Mouse (Mus musculus) gastrocnemius, postnatal 36 days (tissue): ENCODE measurements around the gene Ttc30b. TPM values are rescaled to one million over a fixed set of nuclear protein-coding genes. Genes with fewer than 3 reads are reported as not detected.
A peak's percentile ranks its signal among the peaks of the same experiment; 100 is the strongest.
"Not testable (repeated sequence)": the region's sequence is repeated elsewhere in the genome, so short reads cannot be mapped to it uniquely, and the experiment has no call there.

Experiments used
- DNase-seq, 2 experiments: peaks; one replicate each; pipeline ENCODE4 v3.0.0; 2022
- intact Hi-C: fragments of 180-260 bp; cut with DNase I; formaldehyde crosslinking; loops from one replicate; pipeline ENCODE4 v1.15.1; 2025
- long read RNA-seq, 2 experiments: library from polyadenylated mRNA; stranded (forward); transcript quantifications; one replicate each; pipeline ENCODE4 v2.0.0; 2021
- total RNA-seq, 2 experiments: library from RNA; stranded (reverse); gene quantifications; 2 replicates each; pipeline ENCODE4 v1.2.3; 2021

Ttc30b gene
- total RNA-seq, result 1 to 10 TPM; 1.8 to 3.9 TPM
- long read RNA-seq, experiment 1, result 0 reads
- long read RNA-seq, experiment 2, transcript Ttc30b-201 (1 exons, 2,737 nt), result major isoform, 7 of 7 reads
- long read RNA-seq, experiment 2, partial matches to known transcripts, result 0 of 7 reads
- long read RNA-seq, experiment 2, other reads (novel, unspliced or antisense), result 0 of 7 reads

DNA sequence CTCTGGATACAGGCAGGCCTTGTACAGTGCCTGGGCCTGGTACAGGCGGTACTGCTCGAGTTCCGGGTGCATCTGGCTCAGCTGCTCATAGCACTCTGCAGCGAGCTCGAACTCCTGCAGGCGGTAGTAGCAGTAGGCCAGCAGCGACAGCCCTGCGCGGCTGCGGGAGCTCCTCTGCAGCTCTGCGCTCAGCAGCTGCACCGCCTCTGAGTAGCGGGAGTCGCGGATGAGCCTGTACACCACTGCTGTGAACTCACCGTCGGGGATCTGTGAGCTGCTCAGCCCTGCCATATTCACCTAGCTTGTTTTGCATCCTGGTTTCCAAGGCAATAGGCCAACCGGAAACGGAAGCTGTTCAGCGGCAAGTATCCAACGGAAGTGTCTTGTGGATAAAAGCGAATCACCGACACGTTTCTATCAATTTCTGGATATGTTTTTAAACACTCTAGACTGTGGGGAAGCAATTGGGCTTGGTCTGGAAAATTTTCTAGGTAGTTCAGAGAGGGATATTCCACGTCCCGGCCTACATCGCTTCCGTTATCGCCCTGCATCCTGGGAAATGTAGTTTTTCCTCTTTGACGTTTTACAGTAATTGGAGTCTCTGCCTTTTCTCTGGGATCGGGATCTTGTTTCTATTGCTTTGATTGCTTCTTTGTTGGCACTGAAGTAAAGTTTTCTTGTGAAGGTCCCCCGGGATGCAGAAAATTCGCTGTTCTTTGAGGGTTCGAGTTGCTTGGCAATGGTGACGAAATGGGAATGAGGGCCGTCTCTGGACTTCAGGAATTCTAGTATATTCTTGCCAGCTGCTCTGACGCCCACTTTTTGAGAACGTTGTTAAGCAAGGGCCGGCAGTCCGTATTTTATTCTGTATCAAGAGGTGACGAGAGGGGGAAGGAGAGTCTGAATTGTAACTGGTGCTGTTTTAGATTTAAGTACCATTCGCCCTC, at the start of gene Ttc30b:
Gene Ttc30b (minus strand): TSS at position 469 of the 947 bp plus-strand sequence.
- intact Hi-C loops, result no loop called here
- peak; percentile 59 to 71 for DNase-seq

DNA sequence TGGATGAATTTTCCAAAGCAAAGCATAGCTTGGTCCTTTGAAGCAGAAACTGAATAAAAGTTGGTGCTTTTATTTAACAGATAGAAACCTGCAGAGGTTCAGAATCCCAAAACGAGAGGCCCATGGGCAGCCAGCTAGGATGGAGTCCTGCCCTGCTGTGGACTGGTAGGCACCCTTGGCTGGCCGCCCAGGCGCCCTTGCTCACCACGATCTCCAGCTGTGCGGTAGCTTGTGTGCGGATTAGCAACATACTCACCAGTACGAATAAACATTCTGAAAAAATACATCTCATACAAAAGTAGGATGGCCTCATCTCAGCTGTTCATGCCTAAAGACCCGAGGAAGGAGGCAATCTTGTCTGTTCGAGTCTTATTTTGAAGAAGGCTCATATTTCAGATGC, 49.4 kb upstream of the Ttc30b start:
- intact Hi-C loops, result no loop called here

DNA sequence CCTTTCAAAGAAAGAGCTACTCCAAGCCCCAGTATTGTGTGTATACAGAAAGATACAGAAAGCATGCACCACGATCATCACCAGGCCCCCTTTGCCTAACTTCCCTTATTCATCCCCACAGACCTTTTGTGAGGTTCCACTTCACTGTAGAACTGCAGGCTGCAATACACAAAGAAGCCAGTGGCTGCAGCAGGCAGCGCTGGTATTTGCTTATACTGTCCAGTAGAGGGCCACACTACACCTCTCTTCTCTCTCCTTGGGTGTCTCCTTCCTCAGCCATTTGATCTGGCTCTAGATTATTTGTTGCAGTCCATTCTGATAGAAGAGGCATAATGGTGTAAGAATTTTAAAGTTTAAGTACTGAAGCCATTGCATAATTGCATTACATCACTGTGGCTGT, 46.7 kb upstream of the Ttc30b start:
- DNase-seq, result no peak
- intact Hi-C loops, result loop anchor here (2.0 kb wide), 1 partner anchor 86 kb away; no protein-coding TSS in a partner anchor

More for the DNA sequence above, 49.4 kb upstream of the Ttc30b start:
- DNase-seq, result no peak

DNA sequence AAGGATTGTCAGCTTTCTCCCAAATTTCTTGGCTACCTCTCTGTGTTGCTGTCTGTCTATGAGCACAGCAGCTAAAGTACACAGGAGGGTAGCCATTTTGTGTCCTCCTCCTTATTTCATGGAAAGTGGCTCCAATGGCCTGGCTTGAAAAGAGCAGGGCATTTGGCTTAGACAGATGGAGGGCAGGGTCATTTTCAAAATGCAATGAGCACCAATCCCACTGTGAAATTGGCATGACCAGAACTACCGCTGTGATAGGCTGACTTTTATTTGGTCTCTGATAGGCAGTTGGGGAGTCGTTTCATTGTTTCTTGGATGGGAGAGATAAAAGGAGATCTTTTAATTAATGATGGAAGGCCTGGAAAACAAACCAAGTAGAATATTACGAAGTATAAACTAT, 45.5 kb upstream of the Ttc30b start:
- intact Hi-C loops, result loop anchor here (2.0 kb wide), 1 partner anchor 87 kb away; no protein-coding TSS in a partner anchor
- no peak for DNase-seq

DNA sequence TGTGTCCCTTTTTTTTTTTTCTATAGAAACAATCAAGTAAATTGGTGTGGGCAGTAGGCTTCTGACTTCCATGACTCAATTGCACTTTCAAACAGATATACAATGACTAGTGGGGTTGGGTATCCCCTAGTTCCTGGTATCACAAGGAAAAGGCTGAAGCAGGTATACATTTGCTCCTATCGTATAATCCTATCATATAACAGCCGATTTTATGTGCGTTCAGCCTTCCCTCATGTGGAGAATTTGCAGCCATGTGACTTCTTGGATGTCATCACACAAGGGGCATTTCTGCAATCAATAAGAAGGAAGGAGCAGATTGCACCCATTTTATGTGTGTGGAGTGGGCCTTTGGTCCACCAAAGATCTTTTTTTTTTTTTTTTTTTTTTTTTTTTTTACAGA, 44.7 kb upstream of the Ttc30b start:
- intact Hi-C loops, result no loop called here
- DNase-seq, result no peak

DNA sequence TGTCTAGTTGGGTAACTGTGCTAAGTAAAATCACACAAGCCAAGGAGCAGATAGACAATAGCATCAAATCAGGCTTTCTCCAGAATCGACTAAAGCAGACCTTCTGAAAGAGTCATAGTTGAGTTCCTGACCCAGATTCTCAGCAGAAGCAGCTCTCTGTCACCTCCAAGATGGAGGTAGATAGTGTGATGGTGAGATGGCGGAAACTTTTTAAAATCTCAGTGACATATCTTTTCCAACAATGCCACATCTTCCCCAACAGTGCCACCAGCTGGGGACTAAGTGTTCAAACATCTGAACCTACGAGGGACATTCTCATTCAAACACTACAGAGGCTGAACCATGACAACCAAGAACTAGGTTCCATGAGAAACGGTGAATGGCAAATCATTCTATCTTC, 44.2 kb upstream of the Ttc30b start:
- no peak for DNase-seq
- intact Hi-C loops, result no loop called here

DNA sequence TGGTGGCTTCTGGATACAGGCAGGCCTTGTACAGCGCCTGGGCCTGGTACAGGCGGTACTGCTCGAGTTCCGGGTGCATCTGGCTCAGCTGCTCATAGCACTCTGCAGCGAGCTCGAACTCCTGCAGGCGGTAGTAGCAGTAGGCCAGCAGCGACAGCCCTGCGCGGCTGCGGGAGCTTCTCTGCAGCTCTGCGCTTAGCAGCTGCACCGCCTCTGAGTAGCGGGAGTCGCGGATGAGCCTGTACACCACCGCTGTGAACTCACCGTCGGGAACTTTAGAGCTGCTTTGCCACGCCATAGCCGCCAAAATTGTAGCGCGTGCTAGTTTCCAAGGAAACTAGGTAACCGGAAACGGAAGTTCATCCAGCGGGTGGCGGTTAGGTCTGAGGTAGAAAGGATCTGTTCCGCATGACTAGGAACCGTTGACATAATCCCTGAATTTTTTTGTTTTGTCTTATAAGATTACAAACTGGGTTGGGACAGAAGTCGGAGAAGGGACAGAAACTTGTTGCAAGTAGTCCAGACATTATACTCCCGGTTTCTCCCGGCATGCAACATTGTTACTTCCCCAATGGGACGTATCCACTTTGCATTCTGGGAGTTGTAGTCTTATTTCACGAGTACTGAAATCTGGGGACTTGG, 43.2 kb upstream of the Ttc30b start, which contains the start of gene Ttc30a1:
Gene Ttc30a1 (minus strand): TSS at position 528 of the 642 bp plus-strand sequence.
- intact Hi-C loops, result not testable (repeated sequence)
- DNase-seq, result peak; percentile 45 to 52

DNA sequence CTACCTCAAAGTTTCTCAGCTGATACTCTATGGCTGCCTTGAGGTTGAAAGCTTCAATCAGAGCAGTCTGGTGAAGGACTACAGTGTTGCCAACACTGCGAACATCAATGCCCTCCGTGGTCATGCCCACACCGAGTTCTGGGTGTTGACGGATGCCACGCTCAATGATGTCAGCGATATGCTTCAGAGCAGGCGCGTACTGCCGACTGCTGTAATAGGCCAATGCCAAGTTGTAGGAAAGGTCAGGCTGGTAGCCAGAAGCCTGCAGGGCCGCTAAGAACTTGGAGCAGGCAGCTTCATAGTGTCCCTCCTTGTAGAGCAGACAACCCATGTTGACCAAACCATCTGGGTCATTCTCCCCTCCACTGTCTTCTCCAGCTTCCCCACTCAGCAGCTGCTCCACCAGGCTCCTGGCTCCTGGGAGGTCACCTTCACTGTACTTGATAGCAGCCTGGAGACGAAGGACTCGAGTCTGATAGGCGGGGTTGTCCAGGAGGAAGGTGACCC, 42.6 kb upstream of the Ttc30b start:
- intact Hi-C loops, DNase-seq: not testable (repeated sequence)

DNA sequence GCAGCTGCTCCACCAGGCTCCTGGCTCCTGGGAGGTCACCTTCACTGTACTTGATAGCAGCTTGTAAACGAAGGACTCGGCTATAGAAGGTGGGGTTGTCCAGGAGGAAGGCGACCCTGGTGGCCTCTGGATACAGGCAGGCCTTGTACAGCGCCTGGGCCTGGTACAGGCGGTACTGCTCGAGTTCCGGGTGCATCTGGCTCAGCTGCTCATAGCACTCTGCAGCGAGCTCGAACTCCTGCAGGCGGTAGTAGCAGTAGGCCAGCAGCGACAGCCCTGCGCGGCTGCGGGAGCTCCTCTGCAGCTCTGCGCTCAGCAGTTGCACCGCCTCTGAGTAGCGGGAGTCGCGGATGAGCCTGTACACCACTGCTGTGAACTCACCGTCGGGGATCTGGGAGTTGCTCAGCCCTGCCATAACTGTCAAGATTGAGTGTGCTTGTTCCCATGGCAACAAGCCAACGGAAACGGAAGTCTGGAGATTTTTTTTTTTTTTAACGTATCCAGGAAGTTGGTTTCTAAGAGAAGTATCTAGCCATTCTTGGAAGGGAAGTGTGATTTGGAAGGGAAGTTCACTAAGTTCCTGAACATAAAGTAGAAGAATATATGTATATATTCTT, 39.5 kb upstream of the Ttc30b start, which contains the start of gene Ttc30a2:
Gene Ttc30a2 (minus strand): TSS at position 419 of the 617 bp plus-strand sequence.
- intact Hi-C loops, DNase-seq: not testable (repeated sequence)

DNA sequence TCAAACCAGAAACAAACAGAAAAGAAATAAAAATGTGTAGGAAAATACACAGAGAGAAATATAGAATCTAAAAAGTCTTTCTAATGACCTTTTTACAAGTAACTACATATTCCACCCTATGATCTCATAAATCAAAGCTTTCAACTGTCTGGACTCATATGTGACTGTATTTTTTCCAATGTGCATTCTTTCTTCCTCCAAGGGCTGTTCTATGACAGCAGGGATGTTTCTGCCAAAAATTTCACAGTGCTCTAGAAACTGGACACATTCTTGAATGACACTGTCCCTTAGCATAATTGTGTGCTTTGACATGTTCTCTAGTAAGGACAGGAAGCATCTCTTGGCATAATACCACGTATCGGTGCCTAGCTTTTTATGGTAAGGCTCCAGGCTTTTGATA, 37.7 kb upstream of the Ttc30b start:
- intact Hi-C loops, DNase-seq: not testable (repeated sequence)

DNA sequence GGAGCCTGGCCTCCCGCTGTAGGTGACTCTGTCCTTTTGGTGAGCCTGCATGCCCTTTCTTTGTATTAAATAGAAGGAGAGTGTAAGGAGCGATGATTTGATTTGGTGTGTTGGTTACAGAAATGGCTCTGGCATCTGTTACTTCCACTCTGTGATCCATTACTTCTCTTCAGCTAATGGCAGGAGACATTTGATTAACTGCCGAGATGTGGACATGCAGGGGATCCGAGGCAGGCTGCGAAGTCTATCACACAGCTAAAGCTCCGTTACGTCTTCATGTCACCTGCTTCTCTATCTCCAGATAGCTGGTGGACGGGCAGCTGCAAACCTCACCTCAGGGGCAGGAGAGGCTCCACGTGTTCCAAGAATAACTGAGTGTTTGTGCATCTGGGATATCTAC, 35.7 kb upstream of the Ttc30b start:
- no peak for DNase-seq
- intact Hi-C loops, result no loop called here

DNA sequence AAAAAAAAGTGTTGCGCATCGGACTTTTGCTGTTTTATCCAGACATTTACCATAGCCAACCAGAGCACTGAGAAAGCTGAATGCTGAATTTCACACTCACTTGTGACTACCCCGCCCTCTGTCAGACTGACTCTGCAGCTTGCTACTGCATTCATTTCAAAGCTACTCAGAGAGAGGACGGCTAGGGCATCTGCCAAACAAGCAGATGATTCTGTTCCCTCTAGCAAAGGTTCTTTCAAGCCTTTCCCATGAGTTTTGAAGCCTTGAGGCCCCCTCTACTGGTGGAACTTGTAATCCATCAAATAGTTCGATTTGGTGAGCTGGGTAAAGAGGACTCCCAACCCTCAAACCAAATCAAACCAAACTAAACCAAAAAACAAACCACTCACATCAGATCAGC, 26.6 kb upstream of the Ttc30b start:
- peak in 1 of 2 experiments; percentile 27 for DNase-seq
- intact Hi-C loops, result loop anchor here (1.0 to 10.0 kb wide), 3 partner anchors 82 to 360 kb away; no protein-coding TSS in a partner anchor

DNA sequence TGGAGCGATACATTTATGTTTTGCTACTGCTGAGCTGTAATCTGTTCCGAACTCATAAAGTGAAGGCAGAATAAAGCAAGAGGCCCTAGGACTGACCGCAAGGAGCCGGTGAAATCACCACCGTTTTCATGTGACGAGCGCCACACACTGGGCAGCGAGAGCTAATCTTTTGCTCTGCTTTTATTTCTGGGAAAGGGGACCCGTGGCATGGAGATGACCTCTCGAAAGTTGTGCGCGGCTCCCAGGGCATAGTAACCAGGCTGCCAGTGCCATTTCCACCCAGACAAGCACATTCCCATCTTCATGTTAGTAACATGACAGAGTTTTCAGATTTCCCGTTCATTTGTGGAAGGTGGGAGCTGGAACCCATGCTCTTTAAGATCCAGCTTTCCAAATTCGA, 26.1 kb upstream of the Ttc30b start:
- peak; percentile 50 to 53 for DNase-seq
- intact Hi-C loops, result loop anchor here (1.0 to 10.0 kb wide), 2 partner anchors 81 to 360 kb away; no protein-coding TSS in a partner anchor

DNA sequence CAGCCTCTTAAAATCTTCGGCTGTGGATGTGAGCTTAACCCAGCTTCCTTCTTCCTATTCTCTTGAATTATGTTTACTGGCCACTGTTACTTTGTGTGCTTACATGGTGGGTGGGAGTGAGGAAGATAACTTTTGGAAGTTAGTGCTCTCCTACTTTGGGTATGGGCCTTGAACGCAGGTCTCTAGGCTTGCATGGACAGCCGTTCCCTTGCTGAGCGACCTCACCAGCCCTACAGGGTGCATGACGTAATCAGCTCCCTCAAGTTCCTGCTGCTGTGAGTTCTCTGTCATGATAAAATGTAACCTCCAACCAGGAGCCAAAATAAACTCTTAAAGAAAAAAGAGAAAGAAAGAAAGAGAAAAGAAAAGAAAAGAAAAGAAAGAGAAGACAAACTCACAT, 25.7 kb upstream of the Ttc30b start:
- intact Hi-C loops, result loop anchor here (1.0 to 10.0 kb wide), 2 partner anchors 81 to 359 kb away; no protein-coding TSS in a partner anchor
- DNase-seq, result no peak

DNA sequence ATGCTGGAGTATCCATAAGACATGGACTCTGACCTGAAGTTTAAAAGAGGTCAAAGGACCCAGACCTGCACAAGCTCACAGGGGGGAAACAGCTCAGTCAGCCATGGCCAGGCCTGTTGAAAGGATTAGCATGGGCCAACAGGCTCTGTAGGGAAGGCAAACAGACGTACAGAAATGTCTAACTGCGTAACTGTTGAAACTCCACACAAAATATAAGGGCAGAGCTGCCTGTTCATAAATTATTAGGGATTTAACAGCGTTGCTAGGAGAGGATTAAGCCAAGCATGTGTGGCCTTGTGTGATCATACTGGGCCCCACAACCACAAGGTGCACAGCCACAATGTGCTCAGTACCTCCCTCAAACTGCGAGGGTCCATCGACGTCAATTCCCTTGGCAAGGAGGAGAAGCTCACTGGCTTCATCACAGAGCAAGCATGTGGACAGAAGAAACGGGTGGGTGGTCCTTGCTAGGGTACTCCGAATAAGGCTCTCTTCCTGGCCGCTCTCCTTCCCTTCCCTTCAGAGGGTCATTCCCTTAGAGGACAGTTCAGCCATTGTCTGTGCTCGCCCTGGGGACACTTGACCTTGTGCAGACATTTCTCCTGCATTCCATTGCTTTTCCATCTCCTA, 24.9 kb upstream of the Ttc30b start:
- intact Hi-C loops, result loop anchor here (10.0 kb wide), 1 partner anchor 359 kb away; no protein-coding TSS in a partner anchor
- DNase-seq, result no peak

DNA sequence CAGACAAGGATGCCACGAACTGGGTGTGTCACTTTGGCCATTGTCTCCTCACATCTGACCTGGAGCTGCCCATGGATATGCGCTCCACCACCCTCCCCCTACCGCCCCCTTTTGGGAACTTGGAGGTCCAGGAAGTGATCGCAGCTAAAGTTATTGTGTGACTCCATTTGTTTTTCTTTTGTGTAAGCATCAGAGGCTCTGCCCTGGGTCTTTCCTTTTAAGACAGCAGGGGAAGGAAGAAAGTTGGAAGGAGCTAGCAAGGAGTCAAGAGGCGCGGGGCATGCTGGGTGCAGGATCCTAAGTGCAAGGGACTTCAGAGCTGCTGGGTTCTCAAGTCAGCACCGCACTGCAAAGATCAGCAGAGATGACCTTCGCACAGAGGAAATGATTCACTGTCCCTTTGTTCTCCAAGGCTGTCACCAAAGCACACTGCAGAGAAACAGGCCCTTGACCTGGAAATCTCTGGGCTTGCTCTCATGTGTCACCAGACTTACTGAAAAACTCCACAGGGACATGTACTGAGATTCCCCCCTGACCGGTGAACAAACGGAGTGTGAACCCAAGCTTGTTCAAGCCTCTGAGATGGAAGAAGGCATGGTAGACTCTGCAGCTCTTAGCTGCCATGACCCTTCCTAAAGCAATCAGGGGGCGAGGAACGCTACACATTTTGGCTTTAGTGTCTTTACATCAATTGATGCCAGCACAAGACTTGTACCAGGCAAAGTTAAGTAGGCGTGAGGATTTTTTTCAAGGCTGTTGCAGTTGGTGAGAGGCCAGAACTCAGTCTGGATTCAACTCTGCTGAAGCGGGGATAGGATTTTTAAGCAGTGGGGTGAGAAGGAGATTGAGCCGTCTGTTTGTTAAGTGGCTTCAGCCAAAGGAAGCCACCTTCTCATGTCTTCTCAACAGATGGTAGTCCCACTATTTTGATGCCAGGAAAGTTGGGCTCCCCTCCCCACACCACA, 22.3 kb upstream of the Ttc30b start:
- intact Hi-C loops, result loop anchor here (10.0 kb wide), 1 partner anchor 356 kb away; no protein-coding TSS in a partner anchor
- DNase-seq, result peak in 1 of 2 experiments; percentile 16

DNA sequence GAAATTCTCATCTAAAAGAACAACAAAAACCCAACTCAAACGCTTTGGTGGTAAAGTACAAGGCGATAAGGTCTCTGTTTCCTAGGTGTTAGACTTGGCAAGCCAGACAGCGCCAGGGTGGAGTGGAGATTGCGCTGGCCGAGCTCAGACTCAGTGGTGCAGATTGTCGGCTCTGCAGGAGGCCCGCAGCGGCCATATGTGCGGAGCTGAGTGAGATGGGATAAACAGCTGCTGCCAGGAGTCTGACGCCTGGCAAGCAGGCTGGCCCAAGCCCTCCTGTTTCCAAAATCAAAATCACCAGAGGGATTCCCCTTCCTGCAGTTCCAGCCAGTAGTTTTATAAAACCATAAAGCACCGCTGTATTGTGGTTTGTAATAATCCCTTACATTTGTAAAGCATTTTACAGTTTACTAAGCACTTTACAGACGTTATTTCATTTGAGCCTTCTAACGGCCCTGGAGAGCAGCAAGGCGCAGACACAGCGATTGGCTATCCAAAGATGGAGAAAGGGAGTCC, 21.5 kb upstream of the Ttc30b start:
- peak in 1 of 2 experiments; percentile 16 for DNase-seq
- intact Hi-C loops, result loop anchor here (10.0 kb wide), 1 partner anchor 355 kb away; no protein-coding TSS in a partner anchor
